Mouse (Mus musculus): Measurements from ENCODE around the gene Arntl2.

GRCm38 (mm10) chr6:146764593-146764992 lies 31.3 kb upstream of the Arntl2 start:
- no peak for TF ChIP-seq EP300 (IDR thresholded peaks at IDR 0.05)
- TF ChIP-seq CTCF (IDR thresholded peaks at IDR 0.05), result no peak
